Mouse (Mus musculus): ENCODE data around the gene Slc7a7. TPM values are rescaled to one million over a fixed set of nuclear protein-coding genes. Genes with fewer than 3 reads are reported as not detected.

The Slc7a7 gene
- total and polyA plus RNA-seq, 2 experiments = 2.3 to 4.1 TPM

GRCm38 (mm10) chr14:54443196-54443595 is 25.6 kb upstream of the Slc7a7 start:
- no peak overlapping the region; the same call in 1 of the 2 replicates for H3K27ac ChIP-seq (replicated peaks; ENCODE audit: insufficient read depth, low read depth, low read length)
- 0 out of 2 replicates have a peak, but pooled peaks cover 2% of the 10 kb centered on the region for H3K4me1 ChIP-seq (ENCODE audit: control insufficient read depth, insufficient read depth, low read length)
- no peak overlapping the region for H3K4me3 ChIP-seq (ENCODE audit: insufficient read depth, low read depth, low read length)
- WGBS = 47% methylated on average over 3 of the region's 3 CpGs
- no peak for DNase-seq (ENCODE audit: extremely low read depth, low read depth, low spot score)
- H3K9ac ChIP-seq (ENCODE audit: low read depth, low read length) = no peak overlapping the region
- H3K27me3 ChIP-seq (ENCODE audit: control insufficient read depth, insufficient read depth, low read length) = no peaks in the 10 kb centered on the region
- TF ChIP-seq POLR2A (IDR thresholded peaks at IDR 0.05; ENCODE audit: extremely low read depth, insufficient read depth, low read length) (no peak), CTCF (IDR thresholded peaks at IDR 0.05; ENCODE audit: low read depth, low read length) (no peak)
- H3K79me2 ChIP-seq (ENCODE audit: control insufficient read depth, insufficient read depth, low read length) = no peaks in the 10 kb centered on the region
- peaks cover 15% of the 10 kb centered on the region; the same call in 1 of the 2 replicates for H3K36me3 ChIP-seq (ENCODE audit: control insufficient read depth, insufficient read depth, low read length)

GRCm38 (mm10) chr14:54442548-54442947 is 25.0 kb upstream of the Slc7a7 start:
- H3K27ac ChIP-seq (replicated peaks; ENCODE audit: insufficient read depth, low read depth, low read length) = no peak overlapping the region; the same call in 1 of the 2 replicates
- TF ChIP-seq CTCF (IDR thresholded peaks at IDR 0.05; ENCODE audit: low read depth, low read length) (no peak), POLR2A (IDR thresholded peaks at IDR 0.05; ENCODE audit: extremely low read depth, insufficient read depth, low read length) (no peak)
- DNase-seq (ENCODE audit: extremely low read depth, low read depth, low spot score) = no peak
- 0 out of 2 replicates have a peak, but pooled peaks cover 2% of the 10 kb centered on the region for H3K4me1 ChIP-seq (ENCODE audit: control insufficient read depth, insufficient read depth, low read length)
- 69% methylated on average over 3 of the region's 3 CpGs for WGBS
- H3K9ac ChIP-seq (ENCODE audit: low read depth, low read length) = no peak overlapping the region
- no peak overlapping the region for H3K4me3 ChIP-seq (ENCODE audit: insufficient read depth, low read depth, low read length)
- peaks cover 18% of the 10 kb centered on the region; the same call in 1 of the 2 replicates for H3K36me3 ChIP-seq (ENCODE audit: control insufficient read depth, insufficient read depth, low read length)
- no peaks in the 10 kb centered on the region for H3K79me2 ChIP-seq (ENCODE audit: control insufficient read depth, insufficient read depth, low read length)
- H3K27me3 ChIP-seq (ENCODE audit: control insufficient read depth, insufficient read depth, low read length) = no peaks in the 10 kb centered on the region

GRCm38 (mm10) chr14:54441365-54441764 is 23.8 kb upstream of the Slc7a7 start:
- TF ChIP-seq CTCF (IDR thresholded peaks at IDR 0.05; ENCODE audit: low read depth, low read length) (no peak), POLR2A (IDR thresholded peaks at IDR 0.05; ENCODE audit: extremely low read depth, insufficient read depth, low read length) (no peak)

GRCm38 (mm10) chr14:54440538-54440937 is 23.0 kb upstream of the Slc7a7 start:
- Histone ChIP-seq H3K9ac (ENCODE audit: low read depth, low read length) (no peak overlapping the region), H3K27me3 (ENCODE audit: control insufficient read depth, insufficient read depth, low read length) (no peaks in the 10 kb centered on the region), H3K79me2 (ENCODE audit: control insufficient read depth, insufficient read depth, low read length) (no peaks in the 10 kb centered on the region), H3K4me1 (ENCODE audit: control insufficient read depth, insufficient read depth, low read length) (0 out of 2 replicates have a peak, but pooled peaks cover 2% of the 10 kb centered on the region), H3K4me3 (ENCODE audit: insufficient read depth, low read depth, low read length) (no peak overlapping the region), H3K36me3 (ENCODE audit: control insufficient read depth, insufficient read depth, low read length) (peaks cover 18% of the 10 kb centered on the region; the same call in 1 of the 2 replicates), H3K27ac (replicated peaks; ENCODE audit: insufficient read depth, low read depth, low read length) (no peak overlapping the region)
- DNase-seq (ENCODE audit: extremely low read depth, low read depth, low spot score) = no peak
- no peak for TF ChIP-seq POLR2A (IDR thresholded peaks at IDR 0.05; ENCODE audit: extremely low read depth, insufficient read depth, low read length)
- no peak for TF ChIP-seq CTCF (IDR thresholded peaks at IDR 0.05; ENCODE audit: low read depth, low read length)
- 95% methylated on average over 14 of the region's 14 CpGs for WGBS

More at GRCm38 (mm10) chr14:54441365-54441764, 23.8 kb upstream of the Slc7a7 start:
- Histone ChIP-seq H3K27ac (replicated peaks; ENCODE audit: insufficient read depth, low read depth, low read length) (no peak overlapping the region), H3K4me3 (ENCODE audit: insufficient read depth, low read depth, low read length) (no peak overlapping the region), H3K79me2 (ENCODE audit: control insufficient read depth, insufficient read depth, low read length) (no peaks in the 10 kb centered on the region), H3K9ac (ENCODE audit: low read depth, low read length) (no peak overlapping the region), H3K36me3 (ENCODE audit: control insufficient read depth, insufficient read depth, low read length) (peaks cover 18% of the 10 kb centered on the region; the same call in 1 of the 2 replicates), H3K4me1 (ENCODE audit: control insufficient read depth, insufficient read depth, low read length) (0 out of 2 replicates have a peak, but pooled peaks cover 2% of the 10 kb centered on the region), H3K27me3 (ENCODE audit: control insufficient read depth, insufficient read depth, low read length) (no peaks in the 10 kb centered on the region)
- 75% methylated on average over 4 of the region's 4 CpGs for WGBS
- no peak for DNase-seq (ENCODE audit: extremely low read depth, low read depth, low spot score)

- no peak overlapping the region for H3K27ac ChIP-seq (replicated peaks; ENCODE audit: insufficient read depth, low read depth, low read length)
- no peak overlapping the region for H3K4me3 ChIP-seq (ENCODE audit: insufficient read depth, low read depth, low read length)
- TF ChIP-seq POLR2A (IDR thresholded peaks at IDR 0.05; ENCODE audit: extremely low read depth, insufficient read depth, low read length) (no peak), CTCF (IDR thresholded peaks at IDR 0.05; ENCODE audit: low read depth, low read length) (no peak)
- 0 out of 2 replicates have a peak, but pooled peaks cover 2% of the 10 kb centered on the region for H3K4me1 ChIP-seq (ENCODE audit: control insufficient read depth, insufficient read depth, low read length)
- H3K36me3 ChIP-seq (ENCODE audit: control insufficient read depth, insufficient read depth, low read length) = peaks cover 18% of the 10 kb centered on the region; the same call in 1 of the 2 replicates
- DNase-seq (ENCODE audit: extremely low read depth, low read depth, low spot score) = no peak
- H3K27me3 ChIP-seq (ENCODE audit: control insufficient read depth, insufficient read depth, low read length) = no peaks in the 10 kb centered on the region
- no peaks in the 10 kb centered on the region for H3K79me2 ChIP-seq (ENCODE audit: control insufficient read depth, insufficient read depth, low read length)
- H3K9ac ChIP-seq (ENCODE audit: low read depth, low read length) = no peak overlapping the region
- WGBS = 85% methylated on average over 7 of the region's 7 CpGs
Measured at GRCm38 (mm10) chr14:54439610-54440009, 22.0 kb upstream of the Slc7a7 start.

GRCm38 (mm10) chr14:54439155-54439554 is 21.6 kb upstream of the Slc7a7 start:
- Histone ChIP-seq H3K4me3 (ENCODE audit: insufficient read depth, low read depth, low read length) (no peak overlapping the region), H3K9ac (ENCODE audit: low read depth, low read length) (no peak overlapping the region), H3K4me1 (ENCODE audit: control insufficient read depth, insufficient read depth, low read length) (0 out of 2 replicates have a peak, but pooled peaks cover 2% of the 10 kb centered on the region), H3K79me2 (ENCODE audit: control insufficient read depth, insufficient read depth, low read length) (no peaks in the 10 kb centered on the region), H3K27me3 (ENCODE audit: control insufficient read depth, insufficient read depth, low read length) (no peaks in the 10 kb centered on the region), H3K36me3 (ENCODE audit: control insufficient read depth, insufficient read depth, low read length) (peaks cover 18% of the 10 kb centered on the region; the same call in 1 of the 2 replicates), H3K27ac (replicated peaks; ENCODE audit: insufficient read depth, low read depth, low read length) (no peak overlapping the region)
- no peak for TF ChIP-seq CTCF (IDR thresholded peaks at IDR 0.05; ENCODE audit: low read depth, low read length)
- no peak for TF ChIP-seq POLR2A (IDR thresholded peaks at IDR 0.05; ENCODE audit: extremely low read depth, insufficient read depth, low read length)
- 94% methylated on average over 12 of the region's 12 CpGs for WGBS
- no peak for DNase-seq (ENCODE audit: extremely low read depth, low read depth, low spot score)

Measured in liver, adult 2 months (tissue).